Mouse (Mus musculus) adrenal gland, postnatal 10 days (tissue): ENCODE results near the gene Fam76b. TPM values are rescaled to one million over a fixed set of nuclear protein-coding genes. Genes with fewer than 3 reads are reported as not detected.
A peak's percentile ranks its signal among the peaks of the same experiment; 100 is the strongest.

Experiments used
- DNase-seq: peaks from one replicate; pipeline ENCODE4 v3.0.0; 2021; ENCODE audit warnings: mixed read lengths
- total RNA-seq, 2 experiments: library from RNA; stranded (reverse); gene quantifications; 2 replicates each; pipeline ENCODE4 v1.2.3; 2021

Fam76b gene
- total RNA-seq, 2 experiments from 2014 or later: 20.0 to 32.4 TPM

GRCm38 (mm10) chr9:13871631-13872030 is 44.1 kb downstream of the Fam76b start:
- DNase-seq: no peak

- no peak for DNase-seq
Observed at GRCm38 (mm10) chr9:13874359-13874758, 46.8 kb downstream of the Fam76b start.

- DNase-seq: no peak
Observed at GRCm38 (mm10) chr9:13875340-13875739, 47.8 kb downstream of the Fam76b start.

GRCm38 (mm10) chr9:13880761-13881160 is 53.2 kb downstream of the Fam76b start:
- DNase-seq: no peak

GRCm38 (mm10) chr9:13882478-13882877 is 55.0 kb downstream of the Fam76b start:
- no peak for DNase-seq

- no peak for DNase-seq
Observed at GRCm38 (mm10) chr9:13888981-13889380, 61.5 kb downstream of the Fam76b start.

GRCm38 (mm10) chr9:13889657-13890056 is 62.1 kb downstream of the Fam76b start:
- peak; percentile 89 for DNase-seq

GRCm38 (mm10) chr9:13890171-13890570 is 62.7 kb downstream of the Fam76b start:
- DNase-seq: no peak

GRCm38 (mm10) chr9:13891888-13892287 is 64.4 kb downstream of the Fam76b start:
- DNase-seq: no peak

GRCm38 (mm10) chr9:13893044-13893443 is 65.5 kb downstream of the Fam76b start:
- no peak for DNase-seq

- DNase-seq: no peak
Observed at GRCm38 (mm10) chr9:13894491-13894890, 67.0 kb downstream of the Fam76b start.

GRCm38 (mm10) chr9:13894936-13895335 is 67.4 kb downstream of the Fam76b start:
- DNase-seq: no peak

- DNase-seq: no peak
Observed at GRCm38 (mm10) chr9:13896055-13896454, 68.5 kb downstream of the Fam76b start.

- no peak for DNase-seq
Observed at GRCm38 (mm10) chr9:13898510-13899305, 71.2 kb downstream of the Fam76b start.

- no peak for DNase-seq
Observed at GRCm38 (mm10) chr9:13902030-13902429, 74.5 kb downstream of the Fam76b start.

GRCm38 (mm10) chr9:13904091-13904779 is 76.7 kb downstream of the Fam76b start:
- no peak for DNase-seq

Other genes starting within 250 kb of the Fam76b start
- 10 to 100 TPM; 63.3 to 72.3 TPM for gene Mtmr2, start 79.3 kb upstream of the Fam76b start, total RNA-seq
- gene Cep57, start 609 bp upstream of the Fam76b start, total RNA-seq: 10 to 100 TPM; 17.8 to 24.7 TPM